Mouse (Mus musculus) forebrain, embryonic 14.5 days (tissue): ENCODE measurements around the gene Hipk3. TPM values are rescaled to one million over a fixed set of nuclear protein-coding genes. Genes with fewer than 3 reads are reported as not detected.

Experiments
- ATAC-seq: fragments of 200-750 bp; cut with Nextera tagmentation; 2 replicates; pipeline ENCODE4 v1.8.0; 2017; ENCODE audit warnings: mild to moderate bottlenecking, moderate library complexity
- DNase-seq: peaks from one replicate; pipeline ENCODE4 v3.0.0-alpha.2; 2015; ENCODE audit warnings: low spot score
- H3K27ac ChIP-seq: fragments of 300-500 bp; sonication (generic); 2 replicates; pipeline ENCODE4 v1.5.1; 2014; ENCODE audit warnings: low read depth, mild to moderate bottlenecking, control low read depth, low read length, moderate library complexity
- H3K27me3 ChIP-seq: fragments of 300-500 bp; sonication (generic); replicated peaks from 2 replicates; pipeline ENCODE4 v1.6.1; 2014; ENCODE audit warnings: low read length, control low read depth, mixed read lengths; ENCODE audit not compliant: control insufficient read depth, insufficient read depth
- H3K36me3 ChIP-seq: fragments of 300-500 bp; sonication (generic); 2 replicates; pipeline ENCODE4 v1.6.1; 2014; ENCODE audit warnings: low read length, control low read depth; ENCODE audit not compliant: control insufficient read depth, insufficient read depth
- H3K4me1 ChIP-seq: fragments of 300-500 bp; sonication (generic); 2 replicates; pipeline ENCODE4 v1.6.1; 2014; ENCODE audit warnings: antibody characterized with exemption, low read length, control low read depth; ENCODE audit not compliant: control insufficient read depth, insufficient read depth
- H3K4me2 ChIP-seq: fragments of 300-500 bp; sonication (generic); 2 replicates; pipeline ENCODE4 v1.6.1; 2014; ENCODE audit warnings: mild to moderate bottlenecking, control low read depth, low read length
- H3K4me3 ChIP-seq: fragments of 300-500 bp; sonication (generic); 2 replicates; pipeline ENCODE4 v1.5.1; 2014; ENCODE audit warnings: low read depth, low read length, control low read depth
- H3K9ac ChIP-seq: fragments of 300-500 bp; sonication (generic); 2 replicates; pipeline ENCODE4 v1.6.1; 2014; ENCODE audit warnings: mild to moderate bottlenecking, low read length, control low read depth, moderate library complexity
- H3K9me3 ChIP-seq: fragments of 300-500 bp; sonication (generic); replicated peaks from 2 replicates; pipeline ENCODE4 v1.6.1; 2016; ENCODE audit warnings: low read length, control low read depth, mixed read lengths; ENCODE audit not compliant: control insufficient read depth
- WGBS: fragments of 180-500 bp; shearing (Covaris S2); extraction: QIAGEN DNeasy Blood & Tissue Kit; methylation state at CpG from one replicate; pipeline ENCODE4 v1.1.7; 2014; 5-methylcytosine and 5-hydroxymethylcytosine counted together
- polyA plus RNA-seq: library from polyadenylated mRNA; unstranded; fragments of >200 nt; fragmentation: Nextera tagmentation; extraction: Ambion mirVana; gene quantifications from 2 replicates; pipeline ENCODE4 v1.2.1, GENCODE M21; 2014

The Hipk3 gene
- polyA plus RNA-seq, 1 experiment from 2014 or later = 6.5 TPM

GRCm38 (mm10) chr2:104442341-104442740, 51.9 kb downstream of the Hipk3 start:
- Histone ChIP-seq H3K4me1 (no peaks in the 10 kb centered on the region), H3K27ac (no peak overlapping the region), H3K4me2 (no peak overlapping the region), H3K36me3 (peaks cover 12% of the 10 kb centered on the region; the same call in 1 of the 2 replicates), H3K27me3 (no peaks in the 10 kb centered on the region), H3K4me3 (no peak overlapping the region), H3K9ac (no peak overlapping the region), H3K9me3 (no peaks in the 10 kb centered on the region)
- DNase-seq (no peak), ATAC-seq (no peak)
- whole genome bisulfite sequencing = 65% methylated on average over 4 of the region's 4 CpGs

- H3K27me3 ChIP-seq = no peaks in the 10 kb centered on the region
- H3K9me3 ChIP-seq = no peaks in the 10 kb centered on the region
- no peak overlapping the region for H3K27ac ChIP-seq
- H3K9ac ChIP-seq = no peak overlapping the region
- no peak for ATAC-seq
- 93% methylated on average over 3 of the region's 3 CpGs for WGBS
- no peaks in the 10 kb centered on the region for H3K4me1 ChIP-seq
- H3K36me3 ChIP-seq = peaks cover 54% of the 10 kb centered on the region
- no peak overlapping the region for H3K4me2 ChIP-seq
- no peak for DNase-seq
- H3K4me3 ChIP-seq = no peak overlapping the region
Measured at GRCm38 (mm10) chr2:104436226-104436625, 58.0 kb downstream of the Hipk3 start.

GRCm38 (mm10) chr2:104431067-104431466, 63.2 kb downstream of the Hipk3 start:
- no peak for ATAC-seq
- H3K27me3 ChIP-seq = no peaks in the 10 kb centered on the region
- no peak for DNase-seq
- no peak overlapping the region for H3K4me3 ChIP-seq
- no peak overlapping the region for H3K4me2 ChIP-seq
- no peaks in the 10 kb centered on the region for H3K9me3 ChIP-seq
- 91% methylated on average over 6 of the region's 6 CpGs for WGBS
- H3K9ac ChIP-seq = no peak overlapping the region
- peaks cover 43% of the 10 kb centered on the region for H3K36me3 ChIP-seq
- H3K4me1 ChIP-seq = no peaks in the 10 kb centered on the region
- H3K27ac ChIP-seq = no peak overlapping the region

- ATAC-seq (no peak), DNase-seq (no peak)
- Histone ChIP-seq H3K27ac (no peak overlapping the region), H3K9me3 (no peaks in the 10 kb centered on the region), H3K4me3 (no peak overlapping the region), H3K36me3 (peaks cover 38% of the 10 kb centered on the region), H3K9ac (no peak overlapping the region), H3K4me1 (no peaks in the 10 kb centered on the region), H3K27me3 (no peaks in the 10 kb centered on the region), H3K4me2 (no peak overlapping the region)
- 78% methylated on average over 5 of the region's 5 CpGs for WGBS
Measured at GRCm38 (mm10) chr2:104430566-104430965, 63.7 kb downstream of the Hipk3 start.

- Histone ChIP-seq H3K27me3 (no peaks in the 10 kb centered on the region), H3K4me1 (no peaks in the 10 kb centered on the region), H3K36me3 (peaks cover 11% of the 10 kb centered on the region), H3K4me2 (no peak overlapping the region), H3K9ac (no peak overlapping the region), H3K9me3 (no peaks in the 10 kb centered on the region), H3K4me3 (no peak overlapping the region), H3K27ac (no peak overlapping the region)
- DNase-seq (no peak), ATAC-seq (no peak)
- WGBS = 69% methylated on average over 3 of the region's 3 CpGs
Measured at GRCm38 (mm10) chr2:104426112-104426511, 68.1 kb downstream of the Hipk3 start.

GRCm38 (mm10) chr2:104422230-104422629, 72.0 kb downstream of the Hipk3 start:
- ATAC-seq (peak; percentile 54), DNase-seq (peak; percentile 79)
- H3K4me3 ChIP-seq = no peak overlapping the region
- 6% methylated on average over 1 of the region's 1 CpGs for WGBS
- H3K27me3 ChIP-seq = no peaks in the 10 kb centered on the region
- no peaks in the 10 kb centered on the region for H3K36me3 ChIP-seq
- no peak overlapping the region for H3K27ac ChIP-seq
- H3K4me2 ChIP-seq = no peak overlapping the region
- H3K9me3 ChIP-seq = no peaks in the 10 kb centered on the region
- H3K9ac ChIP-seq = no peak overlapping the region
- no peaks in the 10 kb centered on the region for H3K4me1 ChIP-seq

GRCm38 (mm10) chr2:104420805-104421204, 73.4 kb downstream of the Hipk3 start:
- no peaks in the 10 kb centered on the region for H3K27me3 ChIP-seq
- H3K36me3 ChIP-seq = no peaks in the 10 kb centered on the region
- no peak for ATAC-seq
- WGBS = 88% methylated on average over 4 of the region's 4 CpGs
- no peaks in the 10 kb centered on the region for H3K4me1 ChIP-seq
- H3K4me2 ChIP-seq = no peak overlapping the region
- H3K9me3 ChIP-seq = no peaks in the 10 kb centered on the region
- no peak overlapping the region for H3K27ac ChIP-seq
- H3K4me3 ChIP-seq = no peak overlapping the region
- DNase-seq = no peak
- no peak overlapping the region for H3K9ac ChIP-seq

- Histone ChIP-seq H3K27me3 (no peaks in the 10 kb centered on the region), H3K4me2 (no peak overlapping the region), H3K27ac (no peak overlapping the region), H3K9ac (no peak overlapping the region), H3K9me3 (no peaks in the 10 kb centered on the region), H3K4me1 (no peaks in the 10 kb centered on the region), H3K4me3 (no peak overlapping the region), H3K36me3 (no peaks in the 10 kb centered on the region)
- ATAC-seq (no peak), DNase-seq (no peak)
- 88% methylated on average over 1 of the region's 1 CpGs for WGBS
Measured at GRCm38 (mm10) chr2:104419999-104420398, 74.2 kb downstream of the Hipk3 start.

- 83% methylated on average over 2 of the region's 2 CpGs for WGBS
- H3K4me2 ChIP-seq = no peak overlapping the region
- no peak overlapping the region for H3K4me3 ChIP-seq
- H3K27ac ChIP-seq = no peak overlapping the region
- ATAC-seq (no peak), DNase-seq (no peak)
- H3K4me1 ChIP-seq = no peaks in the 10 kb centered on the region
- H3K9ac ChIP-seq = no peak overlapping the region
- H3K9me3 ChIP-seq = no peaks in the 10 kb centered on the region
- H3K27me3 ChIP-seq = no peaks in the 10 kb centered on the region
- no peaks in the 10 kb centered on the region for H3K36me3 ChIP-seq
Measured at GRCm38 (mm10) chr2:104419411-104419810, 74.8 kb downstream of the Hipk3 start.
